Mouse (Mus musculus) spleen, adult 2 months (tissue): ENCODE results near the gene Erbb4. TPM values are rescaled to one million over a fixed set of nuclear protein-coding genes. Genes with fewer than 3 reads are reported as not detected.

Experiments used
- DNase-seq, 2 experiments: peaks; one replicate each; pipeline versions ENCODE4 v3.0.0 to v3.0.0-alpha.2; 2012 to 2021; ENCODE audit warnings: low spot score in 2 of 2, low read depth in 1 of 2
- H3K27ac ChIP-seq: fragments of 200-500 bp; 2 replicates; pipeline ENCODE4 v1.5.1; 2012; ENCODE audit warnings: low read length, inconsistent platforms; ENCODE audit not compliant: insufficient read depth
- H3K27me3 ChIP-seq: fragments of 200-500 bp; 2 replicates; pipeline ENCODE4 v1.6.1; 2012; ENCODE audit warnings: mild to moderate bottlenecking, moderate library complexity, low read length, inconsistent platforms; ENCODE audit not compliant: control insufficient read depth, insufficient read depth
- H3K36me3 ChIP-seq: fragments of 200-500 bp; 2 replicates; pipeline ENCODE4 v1.6.1; 2012; ENCODE audit warnings: mild to moderate bottlenecking, low read length, inconsistent platforms; ENCODE audit not compliant: control insufficient read depth, insufficient read depth
- H3K4me1 ChIP-seq: fragments of 200-500 bp; 2 replicates; pipeline ENCODE4 v1.6.1; 2011; ENCODE audit warnings: inconsistent platforms; ENCODE audit not compliant: control insufficient read depth, insufficient read depth, insufficient read length
- H3K4me3 ChIP-seq: fragments of 200-500 bp; 2 replicates; pipeline ENCODE4 v1.5.1; 2011; ENCODE audit warnings: mild to moderate bottlenecking, inconsistent platforms; ENCODE audit not compliant: insufficient read depth, insufficient read length; ENCODE audit errors: extremely low read depth
- CTCF ChIP-seq: fragments of 200-500 bp; IDR thresholded peaks from 2 replicates; pipeline ENCODE4 v1.5.1; 2011; ENCODE audit warnings: mild to moderate bottlenecking, inconsistent platforms; ENCODE audit not compliant: insufficient read depth, insufficient read length, insufficient replicate concordance; ENCODE audit errors: extremely low read depth
- POLR2A ChIP-seq: fragments of 200-500 bp; IDR thresholded peaks from 2 replicates; pipeline ENCODE4 v1.6.1; 2011; ENCODE audit warnings: low read depth, low read length, inconsistent platforms
- WGBS: fragments of 180-500 bp; shearing (Covaris S2); methylation state at CpG from one replicate; pipeline ENCODE4 v1.1.7; 2018; 5-methylcytosine and 5-hydroxymethylcytosine counted together
- polyA plus RNA-seq: library from polyadenylated mRNA; depleted of rRNA; stranded (reverse); fragments of >200 nt; gene quantifications from 2 replicates; pipeline ENCODE4 v1.2.3, GENCODE M21; 2012

Erbb4 gene
- polyA plus RNA-seq, 1 experiment, result not detected

- no peak for TF ChIP-seq POLR2A
- no peak for TF ChIP-seq CTCF
- DNase-seq, result no peak
- H3K27ac ChIP-seq, result no peak overlapping the region
- H3K4me3 ChIP-seq, result no peak overlapping the region
- H3K27me3 ChIP-seq, result no peaks in the 10 kb centered on the region
- no peaks in the 10 kb centered on the region for H3K36me3 ChIP-seq
- WGBS, result 52% methylated on average over 1 of the region's 1 CpGs
- H3K4me1 ChIP-seq, result no peaks in the 10 kb centered on the region
These were observed 358.9 kb downstream of the Erbb4 start for GRCm38 (mm10) chr1:68748976-68749375.

GRCm38 (mm10) chr1:68681478-68681877, 426.4 kb downstream of the Erbb4 start:
- Histone ChIP-seq H3K36me3 (no peaks in the 10 kb centered on the region), H3K4me3 (no peak overlapping the region), H3K27ac (no peak overlapping the region), H3K27me3 (no peaks in the 10 kb centered on the region), H3K4me1 (no peaks in the 10 kb centered on the region)
- no peak for DNase-seq
- TF ChIP-seq CTCF, result no peak
- no peak for TF ChIP-seq POLR2A

- H3K4me1 ChIP-seq, result no peaks in the 10 kb centered on the region
- no peaks in the 10 kb centered on the region for H3K27me3 ChIP-seq
- DNase-seq, result no peak
- H3K27ac ChIP-seq, result no peak overlapping the region
- WGBS, result 92% methylated on average over 4 of the region's 4 CpGs
- TF ChIP-seq CTCF (no peak), POLR2A (no peak)
- no peak overlapping the region for H3K4me3 ChIP-seq
- H3K36me3 ChIP-seq, result no peaks in the 10 kb centered on the region
These were observed 433.2 kb downstream of the Erbb4 start for GRCm38 (mm10) chr1:68674667-68675066.

- TF ChIP-seq CTCF (no peak), POLR2A (no peak)
- DNase-seq, result no peak
- no peak overlapping the region for H3K4me3 ChIP-seq
- WGBS, result 86% methylated on average over 10 of the region's 10 CpGs
- no peaks in the 10 kb centered on the region for H3K27me3 ChIP-seq
- no peaks in the 10 kb centered on the region for H3K36me3 ChIP-seq
- H3K27ac ChIP-seq, result no peak overlapping the region
- H3K4me1 ChIP-seq, result no peaks in the 10 kb centered on the region
These were observed 440.8 kb downstream of the Erbb4 start for GRCm38 (mm10) chr1:68666831-68667601.

- no peaks in the 10 kb centered on the region for H3K4me1 ChIP-seq
- no peaks in the 10 kb centered on the region for H3K36me3 ChIP-seq
- TF ChIP-seq POLR2A (no peak), CTCF (no peak)
- 80% methylated on average over 3 of the region's 3 CpGs for WGBS
- DNase-seq, result no peak
- H3K27me3 ChIP-seq, result no peaks in the 10 kb centered on the region
- no peak overlapping the region for H3K4me3 ChIP-seq
- H3K27ac ChIP-seq, result no peak overlapping the region
These were observed 517.4 kb downstream of the Erbb4 start for GRCm38 (mm10) chr1:68590475-68590874.

GRCm38 (mm10) chr1:68573851-68574540, 533.9 kb downstream of the Erbb4 start:
- H3K27ac ChIP-seq, result no peak overlapping the region
- 75% methylated on average over 4 of the region's 4 CpGs for WGBS
- DNase-seq, result no peak

GRCm38 (mm10) chr1:68570924-68571323, 536.9 kb downstream of the Erbb4 start:
- TF ChIP-seq POLR2A, result no peak
- TF ChIP-seq CTCF, result no peak
- Histone ChIP-seq H3K36me3 (no peaks in the 10 kb centered on the region), H3K27me3 (no peaks in the 10 kb centered on the region), H3K27ac (no peak overlapping the region), H3K4me3 (no peak overlapping the region), H3K4me1 (no peaks in the 10 kb centered on the region)
- WGBS, result 80% methylated on average over 1 of the region's 1 CpGs
- no peak for DNase-seq

More at GRCm38 (mm10) chr1:68573851-68574540, 533.9 kb downstream of the Erbb4 start:
- H3K4me1 ChIP-seq, result no peaks in the 10 kb centered on the region
- TF ChIP-seq CTCF, result no peak
- TF ChIP-seq POLR2A, result no peak
- no peaks in the 10 kb centered on the region for H3K36me3 ChIP-seq
- H3K27me3 ChIP-seq, result no peaks in the 10 kb centered on the region
- no peak overlapping the region for H3K4me3 ChIP-seq
